Mouse (Mus musculus) cerebellum, adult 9-11 months (tissue): Measurements from ENCODE around the gene Ap1g2.

Source experiments
- DNase-seq: peaks from one replicate; pipeline ENCODE4 v3.0.0; 2022

Ap1g2 gene

DNA sequence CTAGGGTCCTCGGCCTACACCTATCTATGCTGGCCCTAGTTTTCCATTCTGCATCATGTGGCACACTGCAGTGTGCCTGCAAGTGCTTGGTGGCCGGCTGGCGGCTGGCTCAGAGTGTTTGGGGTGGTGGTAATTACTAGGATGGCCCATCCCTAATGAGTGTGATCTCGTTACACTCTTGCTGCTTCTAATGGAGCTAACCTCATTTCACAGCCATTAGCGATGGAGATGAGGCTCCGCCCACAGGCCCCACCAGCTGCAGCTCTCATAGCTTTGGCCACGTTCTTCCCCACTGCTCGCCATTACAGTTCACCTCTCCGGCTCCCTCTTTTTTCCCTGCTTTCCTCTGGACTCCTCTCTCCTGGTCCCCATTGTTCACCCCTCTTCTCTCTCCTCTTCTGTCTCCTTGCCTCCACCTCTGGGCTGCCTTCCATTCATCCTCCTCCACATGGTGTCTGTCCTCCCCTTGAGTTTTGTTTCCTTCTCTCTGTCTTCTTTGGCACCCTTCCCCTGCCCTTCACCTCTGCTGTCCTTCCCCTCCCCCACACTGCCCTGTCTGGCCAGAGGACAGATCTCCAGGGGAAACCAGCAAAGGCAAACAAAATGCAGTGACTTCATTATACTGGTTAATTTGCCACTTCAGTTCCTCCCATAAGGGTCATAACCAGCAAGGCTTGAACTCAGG, 20.9 kb downstream of the Ap1g2 start:
- DNase-seq: peak; percentile 52

DNA sequence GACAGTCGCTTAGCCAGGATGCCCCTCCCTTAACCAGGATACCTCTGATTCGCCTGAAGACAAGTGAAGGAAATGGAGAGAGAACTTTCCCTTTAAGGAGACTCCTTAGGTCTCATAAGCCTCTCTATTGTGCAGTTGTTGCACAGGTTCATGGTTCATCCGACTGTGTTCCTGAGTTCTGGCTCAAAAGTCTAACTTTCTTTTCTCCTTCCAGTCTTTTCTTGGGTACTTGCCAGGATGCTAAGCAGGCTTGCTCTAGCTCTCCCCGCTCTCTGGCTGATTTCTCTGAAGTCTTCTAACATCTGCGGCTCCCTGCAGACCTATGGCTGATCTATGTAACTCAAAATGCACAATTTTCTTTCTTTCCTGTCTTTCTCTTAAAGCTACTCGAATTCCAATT, 22.9 kb downstream of the Ap1g2 start:
- DNase-seq: no peak

DNA sequence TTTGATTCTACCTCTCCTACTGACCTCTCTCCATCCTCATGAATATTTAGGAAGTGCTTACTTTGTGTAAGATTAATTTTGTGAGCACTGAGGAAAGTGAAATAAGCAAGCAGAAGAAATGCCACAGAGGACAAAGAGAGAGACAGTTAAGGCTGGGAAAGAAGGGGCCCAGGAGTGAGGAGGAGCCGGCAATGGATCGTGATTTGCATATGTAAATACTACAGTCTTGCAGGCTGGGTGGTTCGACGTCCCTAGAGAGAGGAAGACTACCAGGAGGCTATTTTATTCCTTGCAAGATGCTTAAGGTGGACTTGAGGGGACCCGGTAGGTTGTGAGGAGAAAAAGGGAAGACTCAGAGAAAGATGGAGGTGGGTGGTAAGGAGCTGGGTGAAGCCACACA, 25.3 kb downstream of the Ap1g2 start:
- no peak for DNase-seq

DNA sequence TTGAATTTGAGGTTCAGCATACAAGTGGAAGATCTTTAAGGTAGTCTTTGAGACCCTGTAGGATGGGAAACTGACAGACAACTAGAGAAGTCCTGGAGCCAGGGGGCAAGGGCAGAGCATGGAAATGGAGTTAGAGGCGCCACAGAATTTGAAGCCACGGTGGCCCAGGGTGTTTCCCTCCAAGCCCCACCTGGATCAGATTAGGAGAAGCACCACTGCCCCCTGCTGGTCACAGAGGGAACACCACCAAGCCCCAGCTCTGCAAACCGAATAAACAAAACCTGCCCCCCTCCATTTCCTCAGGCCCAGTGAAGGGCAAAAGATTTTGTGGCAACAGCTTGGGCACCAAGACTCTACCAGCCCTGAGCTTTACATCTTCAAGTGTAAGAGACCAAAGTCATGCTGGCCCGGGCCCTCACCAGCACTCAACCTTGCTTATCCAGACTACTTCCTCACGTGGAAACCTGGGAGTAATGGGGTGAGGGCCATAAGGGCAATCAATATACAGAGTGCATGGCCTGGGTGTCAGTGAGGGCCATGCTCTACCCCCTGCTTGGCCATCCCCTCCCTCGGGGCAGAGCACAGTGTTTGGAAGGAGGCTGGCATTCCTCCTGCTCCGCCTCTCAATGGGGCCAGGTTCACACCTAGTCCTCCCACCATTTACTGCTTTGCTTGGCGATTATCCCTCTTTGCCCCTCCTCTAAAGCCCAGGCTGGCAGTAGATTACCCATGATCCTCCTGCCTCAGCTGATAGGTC, 27.0 kb downstream of the Ap1g2 start:
- peak; percentile 83 for DNase-seq

DNA sequence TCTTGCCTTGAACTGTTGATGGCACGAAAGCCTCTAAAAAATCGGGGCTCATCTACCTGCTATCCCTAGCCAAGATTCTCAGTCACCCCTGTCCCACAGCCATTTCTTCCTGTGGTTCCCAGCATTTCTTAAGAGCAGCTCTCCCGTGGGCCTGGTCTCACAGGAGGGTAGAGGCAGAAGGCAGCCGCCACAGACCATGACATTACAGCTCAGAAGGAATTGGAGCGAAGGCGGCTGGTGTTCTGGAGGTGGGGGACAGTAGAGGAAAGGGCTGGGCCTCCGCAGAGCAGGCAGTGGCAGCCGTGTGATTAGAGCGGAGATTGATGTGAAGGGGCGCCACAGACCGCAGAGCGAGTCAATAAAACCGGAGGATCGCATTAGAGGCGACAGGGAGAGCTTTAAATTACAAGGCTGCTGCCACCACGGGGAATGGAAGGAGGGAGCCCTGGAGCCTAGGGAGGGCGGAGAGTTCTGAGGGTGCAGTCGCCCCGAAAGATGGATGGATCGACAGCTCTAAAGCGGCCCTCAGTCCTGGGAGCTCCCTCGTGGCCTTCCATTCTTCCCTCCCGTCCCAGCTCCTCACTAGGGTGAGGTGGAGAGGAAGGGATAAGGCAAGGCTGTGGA, 27.9 kb downstream of the Ap1g2 start:
- DNase-seq: peak; percentile 50

DNA sequence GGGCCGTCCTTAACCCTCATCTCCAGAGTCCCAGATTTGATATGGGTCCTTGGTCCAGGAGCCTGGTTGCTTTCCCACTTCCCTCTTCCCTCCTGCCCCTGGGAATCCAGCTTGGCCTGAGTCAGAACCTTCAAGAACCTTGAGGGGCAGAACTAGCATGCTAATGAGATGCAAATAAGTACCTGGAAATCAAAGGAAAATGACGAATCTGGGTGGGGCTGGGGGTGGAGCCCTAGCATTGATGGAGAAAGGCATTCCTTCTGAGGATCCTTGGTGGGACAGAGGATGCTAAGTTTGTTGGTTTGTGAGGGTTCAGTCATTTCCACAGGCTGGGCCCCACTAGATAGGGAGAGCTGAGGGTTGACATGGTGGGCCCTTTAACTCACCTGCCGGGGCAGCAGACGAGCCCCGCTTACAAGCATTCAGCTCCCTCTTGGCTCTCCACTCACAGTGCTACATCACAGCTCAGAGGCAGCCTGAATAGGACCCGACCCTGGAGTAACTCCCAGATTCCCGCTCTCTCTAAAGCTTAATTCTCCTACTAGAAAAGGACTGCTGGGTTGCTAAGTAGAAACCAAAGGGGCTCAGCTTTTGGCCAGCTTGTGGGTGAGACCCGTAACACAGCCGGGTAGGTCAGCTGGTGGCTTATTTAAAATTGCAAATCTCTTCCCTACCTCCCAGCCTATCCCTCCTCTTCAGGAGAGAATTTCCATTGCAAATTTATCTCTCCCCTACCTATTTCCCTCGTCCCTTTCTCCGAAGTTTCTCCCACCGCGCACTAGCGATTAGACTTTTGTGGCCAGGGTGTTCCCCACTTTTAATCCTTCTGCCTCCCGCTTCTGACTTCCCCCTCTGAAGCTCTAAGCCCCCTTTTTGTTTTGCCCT, 28.7 kb downstream of the Ap1g2 start:
- DNase-seq: no peak

DNA sequence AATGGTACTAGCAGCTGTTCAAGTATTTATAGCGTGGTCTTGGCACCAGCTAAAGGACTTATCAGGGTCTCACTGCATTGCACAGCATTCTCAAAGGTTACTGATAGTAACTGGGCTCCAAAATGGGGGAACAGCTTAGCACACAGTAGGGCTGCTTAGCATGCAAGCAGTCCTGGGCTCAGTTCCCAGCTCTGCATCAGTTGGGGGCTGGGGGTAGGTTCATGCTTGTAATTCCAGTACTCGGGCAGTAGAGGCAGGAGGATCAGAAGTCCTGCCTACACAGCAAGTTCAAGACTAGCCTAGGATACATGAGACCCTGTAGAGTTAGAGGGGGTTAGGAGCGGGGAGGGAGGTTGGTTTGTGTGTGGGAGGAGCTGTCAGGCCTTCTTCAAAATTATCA, 29.4 kb downstream of the Ap1g2 start:
- DNase-seq: no peak

DNA sequence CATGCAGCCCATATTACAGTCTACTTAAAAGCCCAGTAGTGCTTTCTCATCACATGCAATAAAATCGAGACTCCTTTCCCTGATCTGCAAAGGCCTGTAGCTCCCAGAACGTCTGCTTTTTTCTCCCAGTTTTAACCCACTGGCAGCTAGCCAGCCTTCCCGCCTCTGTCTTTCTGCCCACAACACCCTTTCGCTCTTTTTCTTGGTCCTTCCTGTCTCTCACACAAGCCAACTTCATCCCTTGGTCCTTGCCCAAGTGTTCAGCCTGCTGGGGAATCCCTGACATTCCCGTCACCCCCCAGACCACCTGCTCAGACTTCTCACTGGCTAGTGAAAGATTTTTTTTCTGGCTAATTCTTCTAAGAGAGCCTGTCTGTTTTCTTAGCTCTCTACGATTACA, 30.2 kb downstream of the Ap1g2 start:
- DNase-seq: peak; percentile 65

DNA sequence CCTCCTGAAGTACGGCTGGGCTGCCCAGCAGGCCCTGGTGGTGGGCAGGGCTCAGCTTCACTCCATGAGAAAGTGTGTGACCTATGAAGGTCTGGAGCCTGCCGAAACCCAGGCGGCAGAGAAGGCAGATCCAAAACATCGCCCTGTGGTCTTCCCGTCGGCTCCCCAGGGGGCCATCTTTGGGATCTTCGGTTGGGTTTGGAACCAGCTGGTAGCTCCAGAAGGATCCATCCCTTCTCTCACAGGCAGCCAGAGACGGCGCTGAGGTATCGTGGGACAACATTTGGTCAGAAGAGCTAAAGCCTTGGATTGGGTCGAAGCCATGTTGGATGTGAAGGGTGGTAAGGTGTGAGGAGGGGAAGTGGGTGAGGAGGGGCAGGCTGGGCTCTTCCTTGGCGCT, 32.0 kb downstream of the Ap1g2 start:
- peak; percentile 62 for DNase-seq

DNA sequence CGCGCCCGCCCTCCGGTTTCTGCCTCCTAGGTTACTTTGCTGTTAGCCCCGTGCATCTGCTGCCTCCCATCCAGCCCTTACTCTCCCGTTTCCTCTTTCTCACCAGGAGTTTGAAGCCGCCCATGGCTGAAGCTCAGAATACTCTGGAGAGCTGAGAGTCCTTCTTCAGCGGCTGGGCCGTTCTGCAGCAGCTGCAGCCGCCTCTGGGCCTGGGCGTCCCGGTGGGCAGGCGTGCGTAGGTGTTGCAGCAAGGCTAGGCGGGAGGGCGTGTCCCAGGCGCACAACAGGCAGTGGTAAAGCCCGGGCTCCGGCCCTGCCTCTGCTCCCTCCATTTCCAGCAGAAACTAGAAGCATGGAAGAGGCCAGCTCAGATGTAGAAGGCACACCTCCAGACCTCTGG, 34.6 kb downstream of the Ap1g2 start:
- DNase-seq: peak; percentile 40

DNA sequence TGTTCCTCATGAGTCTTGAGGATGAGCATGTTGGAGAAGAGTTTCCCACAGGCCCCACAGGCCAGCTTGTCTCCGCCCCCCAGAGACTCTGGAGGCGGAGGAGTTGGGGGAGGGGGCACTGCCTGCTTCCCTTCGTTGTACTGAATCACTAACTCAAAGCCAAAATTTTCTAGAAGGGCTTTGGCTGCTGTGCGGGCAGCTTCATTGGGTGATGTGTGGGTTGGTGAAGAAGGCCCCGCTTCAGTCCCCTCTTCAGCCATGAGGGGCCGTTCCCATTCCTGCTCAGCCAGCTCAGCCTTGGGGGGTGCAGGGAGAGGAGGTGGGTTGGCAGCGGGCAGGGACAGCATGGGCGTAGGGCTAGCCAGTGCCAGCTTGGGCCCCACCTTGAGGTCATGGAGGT, 40.4 kb downstream of the Ap1g2 start:
- DNase-seq: peak; percentile 62

DNA sequence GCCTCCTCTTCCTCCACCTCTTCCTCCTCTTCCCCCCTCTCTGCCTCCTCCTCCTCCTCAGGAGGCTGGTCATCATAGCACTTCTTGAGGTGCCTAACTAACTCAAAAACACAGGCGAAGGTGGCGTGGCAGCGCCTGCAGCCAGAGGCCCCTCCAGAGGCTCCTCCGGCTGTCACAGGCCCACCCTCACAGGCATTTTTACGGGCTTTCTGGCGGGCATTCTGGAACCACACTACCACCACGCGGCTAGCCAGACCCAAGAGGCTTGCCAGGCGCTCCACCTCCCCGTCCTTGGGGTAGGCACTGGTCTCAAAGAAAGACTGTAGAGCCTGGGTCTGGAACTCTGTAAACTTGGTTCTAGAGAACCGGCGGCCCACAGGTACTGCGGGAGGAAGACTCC, 41.0 kb downstream of the Ap1g2 start:
- DNase-seq: no peak

DNA sequence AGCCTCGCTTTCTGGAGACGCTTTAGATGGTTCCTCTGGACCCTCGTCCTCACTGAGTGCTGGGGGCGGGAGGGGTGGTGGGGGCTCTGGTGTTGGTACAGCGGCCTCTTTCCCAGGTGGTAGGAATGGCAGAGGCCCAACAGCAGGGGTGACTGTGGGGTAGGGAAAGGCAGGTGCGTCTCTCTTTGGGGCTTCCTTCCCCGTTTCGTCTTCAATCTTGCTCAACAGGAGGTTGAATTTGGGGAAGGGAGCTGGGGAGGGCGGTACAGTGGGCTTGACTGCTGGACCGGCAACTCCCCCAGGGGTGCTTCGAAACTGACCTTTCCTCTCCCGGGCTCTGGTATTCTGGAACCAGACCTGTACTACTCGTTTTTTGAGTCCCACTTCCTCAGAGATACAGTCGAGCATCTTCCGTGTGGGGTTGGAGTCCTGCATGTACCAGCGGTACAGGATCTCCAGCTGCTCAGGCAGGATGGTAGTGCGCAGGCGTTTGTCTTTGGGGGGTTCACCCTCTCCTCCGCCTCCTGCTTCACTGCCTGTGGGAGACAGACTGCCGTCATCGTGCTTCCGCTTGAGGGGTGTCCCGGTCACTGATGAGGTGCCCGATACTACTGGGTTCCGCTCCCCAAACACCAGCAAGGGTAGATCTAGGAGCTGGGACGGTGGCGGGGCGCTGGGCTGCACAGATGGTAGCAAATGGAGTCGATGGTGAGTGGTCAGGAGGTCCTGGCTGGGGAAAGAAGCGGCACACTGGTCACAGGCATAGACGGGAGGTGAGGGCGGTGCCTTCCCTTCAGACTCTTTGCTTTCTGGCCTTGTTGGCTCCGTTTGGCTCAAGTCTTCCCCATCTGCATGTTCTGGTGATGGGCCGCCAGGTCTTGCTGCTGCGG, 41.7 kb downstream of the Ap1g2 start:
- peak; percentile 79 for DNase-seq

DNA sequence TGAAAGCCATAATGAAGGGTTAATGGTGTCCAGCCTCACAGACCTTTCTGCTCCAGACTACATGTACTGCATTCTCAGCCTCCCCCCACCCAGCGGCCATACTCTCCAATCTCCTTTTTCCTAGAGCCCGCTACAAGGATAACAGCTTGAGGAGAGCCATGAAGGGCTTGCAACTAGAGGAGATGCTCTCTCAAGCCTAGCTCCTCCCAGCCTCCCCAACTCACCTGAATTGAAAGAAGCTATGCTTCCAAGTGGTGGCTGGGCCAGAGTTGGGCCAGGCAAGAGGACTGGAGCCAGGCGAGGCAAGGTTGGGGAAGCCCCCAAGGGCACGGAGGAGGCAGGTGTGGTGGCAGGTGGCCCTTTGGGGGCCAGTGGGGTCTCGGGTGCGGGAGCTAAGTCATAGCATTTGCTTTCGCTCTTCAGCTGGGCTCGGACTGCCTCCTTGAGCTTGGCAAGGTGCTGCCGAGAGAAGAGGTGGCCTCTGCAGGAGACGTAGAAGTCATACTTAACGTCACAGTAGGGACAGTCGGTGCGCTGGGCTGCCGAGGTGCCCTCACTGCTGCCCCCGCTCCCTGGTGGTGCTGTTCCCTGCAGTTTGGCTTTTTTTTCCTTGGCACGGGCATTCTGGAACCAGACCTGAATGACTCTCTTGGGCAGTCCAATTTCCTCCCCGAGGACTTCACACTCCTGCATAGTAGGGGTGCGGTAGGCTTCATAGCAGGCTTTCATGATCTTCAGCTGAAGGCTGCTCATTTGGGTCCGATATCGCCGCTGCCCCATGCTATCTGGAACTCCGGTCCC, 42.6 kb downstream of the Ap1g2 start:
- DNase-seq: peak; percentile 78

DNA sequence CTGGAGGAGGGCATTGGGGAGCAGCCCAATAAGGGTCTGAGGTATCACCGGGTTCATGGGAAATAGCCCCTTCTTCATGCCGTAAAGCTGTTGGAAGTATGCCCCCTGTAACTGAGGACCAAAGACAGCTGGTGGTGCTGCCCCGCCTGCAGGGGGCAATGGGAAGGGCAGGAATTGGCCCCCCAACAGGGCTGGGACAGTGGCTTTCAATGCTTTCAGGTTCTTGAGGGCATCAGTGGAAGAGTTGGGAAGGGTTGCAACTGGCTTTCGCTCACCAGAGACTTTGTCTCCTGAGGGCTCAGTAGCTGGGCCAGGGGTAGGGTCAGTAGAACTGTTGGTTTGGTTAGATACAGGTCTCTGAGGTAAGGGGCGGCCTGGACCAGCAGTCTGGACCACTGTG, 43.3 kb downstream of the Ap1g2 start:
- no peak for DNase-seq

DNA sequence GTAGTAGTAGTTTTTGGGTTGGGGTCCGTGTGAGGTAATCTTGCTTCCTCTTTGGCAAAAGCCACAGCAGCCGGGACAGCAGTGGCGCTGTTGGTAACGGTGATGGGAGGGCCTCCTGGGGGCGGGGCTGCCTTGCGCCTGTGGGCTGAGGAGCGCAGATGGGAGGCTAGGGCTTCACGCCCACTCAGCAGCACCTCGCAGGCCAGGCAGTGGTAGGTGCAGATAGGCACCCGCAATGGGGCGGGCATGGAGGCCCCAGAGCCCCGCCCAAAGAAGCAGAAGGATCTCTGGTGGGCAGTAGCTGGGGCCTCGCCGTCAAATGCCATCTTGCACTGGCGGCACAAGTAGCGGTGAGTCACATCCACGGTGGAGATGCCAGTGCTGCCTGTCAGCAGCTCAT, 43.8 kb downstream of the Ap1g2 start:
- DNase-seq: peak; percentile 87

DNA sequence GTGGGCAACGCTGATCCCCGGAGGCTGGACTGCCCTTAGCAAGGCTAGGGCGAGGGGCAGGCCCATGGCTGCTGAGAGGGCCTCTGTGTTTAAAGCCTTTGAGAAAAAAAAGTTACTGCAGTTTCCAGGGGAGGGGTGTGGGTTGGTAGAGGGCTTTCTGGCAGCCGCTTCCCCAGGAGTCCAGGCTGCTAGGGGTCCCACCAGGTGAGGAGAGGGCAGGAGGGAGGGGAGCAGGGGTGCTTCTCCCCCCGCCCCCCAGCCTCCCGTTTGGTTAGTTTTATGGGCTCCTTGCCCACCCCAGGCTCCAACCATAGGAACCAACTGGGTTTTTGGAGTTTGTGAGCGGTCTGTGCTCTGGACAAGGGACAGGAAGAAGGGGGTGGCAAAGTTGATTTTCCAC, 44.5 kb downstream of the Ap1g2 start:
- peak; percentile 51 for DNase-seq

DNA sequence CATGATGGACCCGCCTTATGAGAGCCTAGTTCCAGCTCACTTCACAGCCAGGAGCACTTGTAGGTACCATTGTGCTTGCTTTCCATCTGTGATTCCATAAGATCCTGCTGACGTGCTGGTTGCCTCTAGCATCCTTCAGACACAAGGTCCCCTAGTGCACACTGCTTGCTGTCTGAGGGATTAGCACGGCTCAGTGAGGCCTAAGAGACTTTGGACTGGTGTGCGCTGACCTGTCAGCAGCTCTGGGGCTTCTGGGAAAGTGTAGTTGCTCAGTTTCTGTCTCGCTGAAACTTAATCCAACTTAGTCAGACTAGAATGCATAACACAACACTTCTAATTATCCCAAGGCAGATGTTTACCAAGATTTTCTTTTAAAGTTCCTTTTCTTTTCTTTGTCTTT, 46.5 kb downstream of the Ap1g2 start:
- DNase-seq: no peak

DNA sequence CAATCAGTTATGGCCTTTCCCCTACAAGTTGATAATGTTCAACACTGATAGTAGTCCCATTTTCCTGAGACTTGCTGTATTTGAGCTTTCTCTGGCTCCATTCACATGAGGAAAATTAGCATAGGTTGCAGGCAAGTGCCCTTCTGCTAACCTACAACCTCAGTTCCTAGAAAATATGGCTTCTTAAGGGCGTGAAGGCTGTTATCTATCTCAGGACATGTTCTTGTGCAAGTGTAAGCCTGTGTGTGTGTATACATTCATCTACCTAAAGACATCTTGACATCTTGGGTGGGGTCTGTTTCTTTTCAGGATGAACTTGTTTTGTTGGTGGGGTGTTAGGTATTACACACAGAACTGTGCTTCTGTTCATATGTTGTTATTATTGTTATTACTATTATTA, 47.4 kb downstream of the Ap1g2 start:
- DNase-seq: no peak

DNA sequence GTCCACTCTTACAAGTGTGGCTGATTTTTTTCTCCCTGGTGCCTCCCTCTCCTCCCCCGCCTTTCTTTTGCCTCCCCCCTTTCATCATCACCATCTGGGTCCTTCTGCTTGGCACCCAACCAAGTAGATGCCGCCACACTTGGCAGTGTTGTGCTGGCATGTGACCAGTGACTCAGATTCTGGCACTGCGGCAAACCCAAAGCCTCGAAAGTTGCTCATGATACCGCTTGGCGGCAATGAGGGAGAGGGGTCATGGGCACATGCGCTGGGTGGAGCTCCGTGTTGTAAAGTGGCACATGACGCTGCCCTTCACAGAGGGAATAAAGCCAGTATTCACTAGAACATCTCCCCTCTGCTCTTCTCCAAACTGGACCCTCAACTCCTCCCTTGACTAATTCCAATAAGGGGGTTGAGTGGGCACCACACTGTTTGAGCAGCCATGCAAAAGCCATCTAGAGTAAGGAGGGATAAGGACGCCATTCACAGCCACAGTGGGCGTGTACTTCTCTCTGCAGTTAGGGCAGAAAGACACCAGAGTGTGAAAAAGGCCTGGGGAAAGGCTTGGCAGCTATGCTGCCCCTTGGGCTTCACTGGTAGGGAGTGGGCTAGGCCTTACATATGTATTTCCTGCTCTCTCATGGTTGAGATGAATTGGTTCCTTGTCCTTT, 51.1 kb downstream of the Ap1g2 start:
- DNase-seq: peak; percentile 95
